Mouse (Mus musculus): ENCODE measurements around the gene Acp7.

DNA sequence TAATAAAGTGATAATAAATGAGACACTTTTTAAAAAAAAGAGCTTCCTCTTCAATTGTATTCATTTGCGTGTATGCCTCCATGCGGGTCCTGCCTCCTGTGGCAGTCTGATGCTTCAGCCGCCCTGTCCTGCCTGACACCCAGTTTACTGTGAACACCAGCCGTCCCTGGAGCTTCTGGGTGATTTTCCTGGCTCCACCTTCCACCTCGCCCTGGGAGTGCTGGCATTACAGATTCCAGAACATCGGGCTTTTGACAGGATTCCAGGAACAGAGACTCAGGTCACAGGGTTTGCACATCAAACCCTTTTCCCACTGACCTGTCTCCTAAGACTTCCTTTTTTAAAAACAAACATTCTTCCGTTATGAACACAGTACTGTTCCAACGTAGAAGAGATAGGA is 6.4 kb upstream of the Acp7 start:
- TF ChIP-seq CTCF (conservative IDR thresholded peaks at IDR 0.05; ENCODE audit: insufficient read depth, insufficient read length, low read depth, low read length) (no peak), POLR2A (IDR thresholded peaks at IDR 0.05; ENCODE audit: low read depth, low read length) (no peak)

All from kidney, adult 2 months (tissue).